Mouse (Mus musculus): ENCODE data around the gene Qtrt1. TPM values are rescaled to one million over a fixed set of nuclear protein-coding genes. Genes with fewer than 3 reads are reported as not detected.

Gene Qtrt1
- polyA plus RNA-seq, 1 experiment from 2014 or later = 53.5 TPM

GRCm38 (mm10) chr9:21437577-21437976 lies 25.9 kb downstream of the Qtrt1 start:
- Histone ChIP-seq H3K4me1 (peaks cover 55% of the 10 kb centered on the region), H3K9ac (no peak overlapping the region), H3K9me3 (no peaks in the 10 kb centered on the region), H3K4me2 (no peak overlapping the region), H3K4me3 (no peak overlapping the region), H3K27ac (peak overlapping the region; percentile 82), H3K27me3 (no peaks in the 10 kb centered on the region), H3K36me3 (0 out of 2 replicates have a peak, but pooled peaks cover 10% of the 10 kb centered on the region)
- 92% methylated on average over 6 of the region's 6 CpGs for WGBS
- no peak for ATAC-seq (ENCODE audit: insufficient number of reproducible peaks, insufficient read depth, low FRiP score, low TSS enrichment, low read depth)

- Histone ChIP-seq H3K9ac (no peak overlapping the region), H3K36me3 (0 out of 2 replicates have a peak, but pooled peaks cover 12% of the 10 kb centered on the region), H3K27me3 (no peaks in the 10 kb centered on the region), H3K4me1 (peaks cover 53% of the 10 kb centered on the region), H3K27ac (peak overlapping the region; percentile 82), H3K9me3 (no peaks in the 10 kb centered on the region), H3K4me3 (no peak overlapping the region), H3K4me2 (no peak overlapping the region)
- 42% methylated on average over 3 of the region's 3 CpGs for WGBS
- ATAC-seq (ENCODE audit: insufficient number of reproducible peaks, insufficient read depth, low FRiP score, low TSS enrichment, low read depth) = no peak
These were observed 26.6 kb downstream of the Qtrt1 start for GRCm38 (mm10) chr9:21438219-21438618.

- no peak for ATAC-seq (ENCODE audit: insufficient number of reproducible peaks, insufficient read depth, low FRiP score, low TSS enrichment, low read depth)
- H3K4me3 ChIP-seq = no peak overlapping the region
- H3K9ac ChIP-seq = no peak overlapping the region
- H3K4me1 ChIP-seq = peaks cover 47% of the 10 kb centered on the region
- H3K4me2 ChIP-seq = no peak overlapping the region
- 78% methylated on average over 3 of the region's 3 CpGs for WGBS
- no peaks in the 10 kb centered on the region for H3K9me3 ChIP-seq
- H3K36me3 ChIP-seq = peaks cover 8% of the 10 kb centered on the region; the same call in 1 of the 2 replicates
- no peak overlapping the region for H3K27ac ChIP-seq
- H3K27me3 ChIP-seq = no peaks in the 10 kb centered on the region
These were observed 27.8 kb downstream of the Qtrt1 start for GRCm38 (mm10) chr9:21439456-21439855.

DNA sequence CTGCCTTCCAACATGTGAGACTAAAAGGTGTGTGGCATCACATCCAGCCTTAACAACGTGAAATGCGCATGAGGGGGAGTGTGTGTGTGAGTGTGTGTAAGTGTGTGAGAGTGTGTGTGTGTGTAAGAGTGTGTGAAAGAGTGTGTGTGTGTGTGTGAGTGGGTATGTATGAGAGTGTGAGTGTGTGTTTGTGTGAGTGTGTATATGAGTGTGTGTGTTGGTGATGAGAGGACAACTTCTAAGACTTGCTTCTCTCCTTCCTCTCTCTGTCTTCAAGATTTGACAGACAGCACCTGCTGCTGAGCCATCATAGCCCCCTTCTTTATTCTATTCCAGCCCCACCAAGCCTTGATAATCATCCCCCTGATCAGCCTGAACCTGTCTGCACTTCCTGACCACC lies 28.3 kb downstream of the Qtrt1 start:
- peaks cover 44% of the 10 kb centered on the region for H3K4me1 ChIP-seq
- no peaks in the 10 kb centered on the region for H3K27me3 ChIP-seq
- 89% methylated on average over 2 of the region's 2 CpGs for WGBS
- H3K9ac ChIP-seq = no peak overlapping the region
- no peak overlapping the region for H3K4me2 ChIP-seq
- no peaks in the 10 kb centered on the region for H3K9me3 ChIP-seq
- no peak overlapping the region for H3K27ac ChIP-seq
- no peak overlapping the region for H3K4me3 ChIP-seq
- ATAC-seq (ENCODE audit: insufficient number of reproducible peaks, insufficient read depth, low FRiP score, low TSS enrichment, low read depth) = no peak
- peaks cover 12% of the 10 kb centered on the region; the same call in 1 of the 2 replicates for H3K36me3 ChIP-seq

- Histone ChIP-seq H3K4me3 (no peak overlapping the region), H3K4me2 (no peak overlapping the region), H3K27ac (no peak overlapping the region), H3K27me3 (no peaks in the 10 kb centered on the region), H3K9ac (no peak overlapping the region), H3K9me3 (no peaks in the 10 kb centered on the region), H3K36me3 (peaks cover 15% of the 10 kb centered on the region), H3K4me1 (peaks cover 42% of the 10 kb centered on the region)
- ATAC-seq (ENCODE audit: insufficient number of reproducible peaks, insufficient read depth, low FRiP score, low TSS enrichment, low read depth) = no peak
These were observed 28.8 kb downstream of the Qtrt1 start for GRCm38 (mm10) chr9:21440387-21440786.

DNA sequence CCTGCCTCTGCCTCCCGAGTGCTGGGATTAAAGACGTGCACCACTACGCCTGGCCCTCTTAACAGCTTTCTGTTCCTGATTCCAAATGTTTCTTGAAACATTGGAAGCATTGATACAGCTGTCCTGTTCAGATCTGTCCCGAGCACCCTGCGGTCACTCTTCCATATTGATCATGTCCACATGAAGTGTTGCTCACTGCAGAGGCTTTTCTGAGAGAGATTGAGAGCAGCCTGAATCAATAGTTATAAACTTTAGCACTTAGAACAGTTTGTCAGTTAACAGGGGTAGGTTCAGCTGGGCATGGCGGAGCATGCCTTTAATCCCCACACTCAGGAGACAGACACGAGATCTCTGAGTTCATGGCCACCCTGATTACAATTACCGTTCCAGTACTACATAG lies 32.2 kb downstream of the Qtrt1 start:
- ATAC-seq (ENCODE audit: insufficient number of reproducible peaks, insufficient read depth, low FRiP score, low TSS enrichment, low read depth) = no peak
- Histone ChIP-seq H3K36me3 (peaks cover 18% of the 10 kb centered on the region), H3K4me2 (no peak overlapping the region), H3K9ac (no peak overlapping the region), H3K4me3 (no peak overlapping the region), H3K4me1 (peaks cover 7% of the 10 kb centered on the region), H3K27ac (no peak overlapping the region), H3K9me3 (no peaks in the 10 kb centered on the region), H3K27me3 (no peaks in the 10 kb centered on the region)
- WGBS = 92% methylated on average over 8 of the region's 8 CpGs

- H3K9me3 ChIP-seq = no peaks in the 10 kb centered on the region
- no peak overlapping the region for H3K4me3 ChIP-seq
- H3K9ac ChIP-seq = no peak overlapping the region
- ATAC-seq (ENCODE audit: insufficient number of reproducible peaks, insufficient read depth, low FRiP score, low TSS enrichment, low read depth) = no peak
- peaks cover under 1% of the 10 kb centered on the region for H3K4me1 ChIP-seq
- no peaks in the 10 kb centered on the region for H3K27me3 ChIP-seq
- 83% methylated on average over 4 of the region's 4 CpGs for WGBS
- no peak overlapping the region for H3K4me2 ChIP-seq
- H3K27ac ChIP-seq = no peak overlapping the region
- peaks cover 18% of the 10 kb centered on the region for H3K36me3 ChIP-seq
These were observed 32.9 kb downstream of the Qtrt1 start for GRCm38 (mm10) chr9:21444574-21444973.

DNA sequence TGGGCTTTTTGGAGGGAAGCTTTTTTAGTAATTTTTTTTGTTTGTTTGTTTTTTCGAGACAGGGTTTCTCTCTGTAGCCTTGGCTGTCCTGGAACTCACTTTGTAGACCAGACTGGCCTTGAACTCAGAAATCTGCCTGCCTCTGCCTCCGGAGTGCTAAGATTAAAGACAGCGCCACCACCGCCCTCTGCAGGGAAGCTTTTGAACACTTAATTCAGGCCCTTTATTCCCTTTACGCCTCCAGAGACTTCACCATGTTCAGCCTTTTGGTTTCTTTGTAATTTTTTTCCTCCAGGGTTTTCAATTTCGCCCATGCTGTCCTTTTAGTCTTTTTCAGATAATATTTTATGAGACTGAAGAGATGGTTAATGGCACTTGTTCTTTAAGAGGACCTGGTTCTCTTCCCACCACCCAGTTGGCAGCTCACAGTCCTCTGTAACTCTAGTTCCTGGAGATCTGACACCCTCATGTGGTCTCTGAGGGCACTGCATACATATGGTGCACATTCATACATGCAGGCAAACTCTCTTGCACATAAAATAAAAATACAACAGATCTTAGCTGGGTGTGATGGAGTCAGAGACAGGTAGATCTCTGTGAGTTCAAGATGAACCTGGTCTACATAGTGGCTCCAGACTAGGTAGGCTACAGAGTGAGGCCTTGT lies 33.6 kb downstream of the Qtrt1 start:
- H3K36me3 ChIP-seq = peaks cover 23% of the 10 kb centered on the region
- H3K4me3 ChIP-seq = no peak overlapping the region
- no peak for ATAC-seq (ENCODE audit: insufficient number of reproducible peaks, insufficient read depth, low FRiP score, low TSS enrichment, low read depth)
- no peak overlapping the region for H3K4me2 ChIP-seq
- no peaks in the 10 kb centered on the region for H3K4me1 ChIP-seq
- no peaks in the 10 kb centered on the region for H3K27me3 ChIP-seq
- H3K27ac ChIP-seq = no peak overlapping the region
- 93% methylated on average over 6 of the region's 6 CpGs for WGBS
- H3K9ac ChIP-seq = no peak overlapping the region
- no peaks in the 10 kb centered on the region for H3K9me3 ChIP-seq

DNA sequence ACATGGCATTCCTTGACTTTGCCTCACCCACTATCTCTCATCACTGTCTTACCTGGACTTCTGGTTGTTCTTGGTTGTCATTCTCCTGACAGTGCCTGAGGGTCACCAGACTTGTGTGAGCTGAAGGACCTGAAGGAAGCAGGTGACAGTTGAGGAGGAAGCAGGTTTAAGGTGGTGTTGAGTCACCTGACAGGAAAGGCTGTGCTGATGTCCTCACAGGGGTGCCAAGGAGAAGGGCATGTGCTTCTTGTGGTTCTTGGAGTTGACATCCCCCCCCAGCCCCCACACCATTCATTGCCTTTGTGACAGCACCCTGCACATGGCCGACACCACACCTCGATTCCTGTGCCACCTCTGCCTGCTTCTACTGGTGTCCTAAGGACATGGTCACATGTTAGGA lies 36.1 kb downstream of the Qtrt1 start:
- ATAC-seq (ENCODE audit: insufficient number of reproducible peaks, insufficient read depth, low FRiP score, low TSS enrichment, low read depth) = no peak
- 90% methylated on average over 2 of the region's 2 CpGs for WGBS
- Histone ChIP-seq H3K4me1 (peaks cover 6% of the 10 kb centered on the region), H3K27ac (no peak overlapping the region), H3K4me3 (no peak overlapping the region), H3K36me3 (peaks cover 19% of the 10 kb centered on the region), H3K27me3 (no peaks in the 10 kb centered on the region), H3K9ac (no peak overlapping the region), H3K4me2 (no peak overlapping the region), H3K9me3 (no peaks in the 10 kb centered on the region)

DNA sequence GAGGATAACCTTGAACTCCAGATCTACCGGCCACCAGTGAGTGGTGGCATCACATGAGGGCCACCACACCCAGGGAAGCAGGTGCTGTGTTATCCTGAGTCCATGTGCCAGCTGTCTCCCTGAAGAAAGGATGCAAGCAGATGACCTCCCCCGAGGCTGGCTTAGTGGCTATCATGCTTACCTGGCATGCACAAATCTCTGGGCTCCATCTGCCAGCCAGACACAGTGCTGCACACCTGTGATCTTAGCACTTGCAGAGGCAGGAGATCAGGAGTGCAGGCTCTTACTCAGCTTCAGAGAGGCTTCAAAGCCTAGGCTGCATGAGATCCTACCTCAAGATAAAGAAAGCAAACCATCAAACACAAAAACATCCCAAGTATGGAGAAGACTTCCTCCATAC lies 38.1 kb downstream of the Qtrt1 start:
- H3K27me3 ChIP-seq = no peaks in the 10 kb centered on the region

GRCm38 (mm10) chr9:21450270-21450669 lies 38.6 kb downstream of the Qtrt1 start:
- H3K9me3 ChIP-seq = no peaks in the 10 kb centered on the region
- 72% methylated on average over 3 of the region's 3 CpGs for WGBS
- H3K4me1 ChIP-seq = peaks cover 6% of the 10 kb centered on the region
- H3K36me3 ChIP-seq = peaks cover 10% of the 10 kb centered on the region
- H3K9ac ChIP-seq = no peak overlapping the region
- ATAC-seq (ENCODE audit: insufficient number of reproducible peaks, insufficient read depth, low FRiP score, low TSS enrichment, low read depth) = no peak
- H3K4me3 ChIP-seq = no peak overlapping the region
- H3K4me2 ChIP-seq = no peak overlapping the region
- no peak overlapping the region for H3K27ac ChIP-seq
- H3K27me3 ChIP-seq = no peaks in the 10 kb centered on the region

More for the DNA sequence above, 38.1 kb downstream of the Qtrt1 start:
- Histone ChIP-seq H3K36me3 (peaks cover 16% of the 10 kb centered on the region), H3K9ac (no peak overlapping the region), H3K4me2 (no peak overlapping the region), H3K4me3 (no peak overlapping the region), H3K9me3 (no peaks in the 10 kb centered on the region), H3K27ac (no peak overlapping the region), H3K4me1 (peaks cover 6% of the 10 kb centered on the region)
- 78% methylated on average over 2 of the region's 2 CpGs for WGBS
- no peak for ATAC-seq (ENCODE audit: insufficient number of reproducible peaks, insufficient read depth, low FRiP score, low TSS enrichment, low read depth)

DNA sequence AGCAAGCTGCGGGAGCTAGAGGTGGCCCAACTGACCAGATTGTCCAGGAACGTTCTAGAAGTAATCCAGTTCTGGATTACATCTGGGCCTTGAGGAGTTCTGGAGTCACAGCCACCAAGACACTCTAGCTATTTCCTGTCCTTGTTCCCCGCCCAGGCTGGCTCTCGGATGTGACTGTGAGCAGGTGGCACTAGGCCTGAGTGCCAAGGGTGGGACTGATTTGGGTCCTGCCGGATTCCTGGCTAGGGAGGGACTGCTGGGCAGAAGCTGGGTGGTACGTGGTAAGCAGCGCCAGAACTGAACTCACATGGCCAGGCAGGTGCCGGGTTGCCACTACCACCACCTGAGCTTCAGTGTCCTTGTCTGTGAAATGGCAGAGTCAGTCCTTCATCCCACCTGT lies 39.8 kb downstream of the Qtrt1 start:
- WGBS = 88% methylated on average over 8 of the region's 8 CpGs
- H3K4me1 ChIP-seq = peaks cover 6% of the 10 kb centered on the region
- peaks cover 5% of the 10 kb centered on the region; the same call in 1 of the 2 replicates for H3K36me3 ChIP-seq
- H3K4me3 ChIP-seq = no peak overlapping the region
- H3K9me3 ChIP-seq = no peaks in the 10 kb centered on the region
- H3K27me3 ChIP-seq = no peaks in the 10 kb centered on the region
- H3K9ac ChIP-seq = 0 out of 2 replicates have a peak overlapping the region, but pooled peaks have one; percentile 23
- no peak for ATAC-seq (ENCODE audit: insufficient number of reproducible peaks, insufficient read depth, low FRiP score, low TSS enrichment, low read depth)
- H3K4me2 ChIP-seq = no peak overlapping the region
- H3K27ac ChIP-seq = no peak overlapping the region
